Mouse (Mus musculus): ENCODE data around the gene Bad.
"Not testable (repeated sequence)": the region's sequence is repeated elsewhere in the genome, so short reads cannot be mapped to it uniquely, and the experiment has no call there.

Gene Bad

GRCm38 (mm10) chr19:6941372-6942248 lies at the start of gene Bad:
Gene Bad (plus strand): TSS chr19:6941861.
- DNase-seq (ENCODE audit: low spot score) = peak; percentile 85

GRCm38 (mm10) chr19:6892512-6892911 lies 49.1 kb upstream of the Bad start:
- DNase-seq (ENCODE audit: low spot score) = no peak

- DNase-seq (ENCODE audit: low spot score) = no peak
These were observed 47.8 kb upstream of the Bad start for GRCm38 (mm10) chr19:6893731-6894451.

- DNase-seq (ENCODE audit: low spot score) = not testable (repeated sequence)
These were observed 45.9 kb upstream of the Bad start for GRCm38 (mm10) chr19:6895608-6896305.

GRCm38 (mm10) chr19:6899641-6900040 lies 42.0 kb upstream of the Bad start:
- DNase-seq (ENCODE audit: low spot score) = no peak

GRCm38 (mm10) chr19:6903031-6903430 lies 38.6 kb upstream of the Bad start:
- DNase-seq (ENCODE audit: low spot score) = no peak

- DNase-seq (ENCODE audit: low spot score) = no peak
These were observed 36.8 kb upstream of the Bad start for GRCm38 (mm10) chr19:6904846-6905245.

- no peak for DNase-seq (ENCODE audit: low spot score)
These were observed 36.0 kb upstream of the Bad start for GRCm38 (mm10) chr19:6905498-6906159.

- DNase-seq (ENCODE audit: low spot score) = no peak
These were observed 35.5 kb upstream of the Bad start for GRCm38 (mm10) chr19:6906199-6906598.

- no peak for DNase-seq (ENCODE audit: low spot score)
These were observed 34.6 kb upstream of the Bad start for GRCm38 (mm10) chr19:6907094-6907493.

- no peak for DNase-seq (ENCODE audit: low spot score)
These were observed 33.7 kb upstream of the Bad start for GRCm38 (mm10) chr19:6907811-6908540.

GRCm38 (mm10) chr19:6909021-6909420 lies 32.6 kb upstream of the Bad start:
- DNase-seq (ENCODE audit: low spot score) = no peak

GRCm38 (mm10) chr19:6909507-6910289 lies 32.0 kb upstream of the Bad start, which contains the start of the genes Trmt112 and Prdx5:
Gene Trmt112 (plus strand): TSS chr19:6909698.
Gene Prdx5 (minus strand): TSS chr19:6910106.
- DNase-seq (ENCODE audit: low spot score) = peak; percentile 88

- not testable (repeated sequence) for DNase-seq (ENCODE audit: low spot score)
These were observed 31.4 kb upstream of the Bad start for GRCm38 (mm10) chr19:6910306-6910705.

- DNase-seq (ENCODE audit: low spot score) = no peak
These were observed 30.3 kb upstream of the Bad start for GRCm38 (mm10) chr19:6911101-6912074.

- no peak for DNase-seq (ENCODE audit: low spot score)
These were observed 29.3 kb upstream of the Bad start for GRCm38 (mm10) chr19:6912205-6912970.

- no peak for DNase-seq (ENCODE audit: low spot score)
These were observed 28.6 kb upstream of the Bad start for GRCm38 (mm10) chr19:6913036-6913435.

- DNase-seq (ENCODE audit: low spot score) = no peak
These were observed 27.7 kb upstream of the Bad start for GRCm38 (mm10) chr19:6913991-6914390.
